Mouse (Mus musculus) lung, postnatal 25 days (tissue): ENCODE data around the gene Fbxl20.

Source experiments
- DNase-seq: peaks from one replicate; pipeline ENCODE4 v3.0.0; 2022; ENCODE audit warnings: low spot score

Fbxl20 gene

DNA sequence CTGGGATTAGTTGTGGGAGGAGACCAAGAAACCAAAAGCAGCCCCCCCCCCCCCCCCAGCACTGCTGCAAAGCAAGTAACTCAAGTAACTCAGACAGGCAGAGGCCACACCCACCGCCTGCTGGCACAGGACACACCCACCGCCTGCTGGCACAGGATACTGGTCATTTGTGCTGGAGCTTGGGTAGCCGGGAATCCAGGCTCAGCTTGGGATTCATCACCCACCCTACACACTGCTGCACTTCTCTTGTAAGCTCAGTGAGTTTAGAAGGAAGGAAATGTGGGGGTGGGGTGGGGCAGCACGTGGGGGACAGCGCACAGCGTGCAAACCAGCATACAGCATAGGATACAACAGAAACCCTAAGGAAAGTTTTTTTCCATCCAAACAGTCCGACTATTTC lies 62.0 kb downstream of the Fbxl20 start:
- peak; percentile 43 for DNase-seq

DNA sequence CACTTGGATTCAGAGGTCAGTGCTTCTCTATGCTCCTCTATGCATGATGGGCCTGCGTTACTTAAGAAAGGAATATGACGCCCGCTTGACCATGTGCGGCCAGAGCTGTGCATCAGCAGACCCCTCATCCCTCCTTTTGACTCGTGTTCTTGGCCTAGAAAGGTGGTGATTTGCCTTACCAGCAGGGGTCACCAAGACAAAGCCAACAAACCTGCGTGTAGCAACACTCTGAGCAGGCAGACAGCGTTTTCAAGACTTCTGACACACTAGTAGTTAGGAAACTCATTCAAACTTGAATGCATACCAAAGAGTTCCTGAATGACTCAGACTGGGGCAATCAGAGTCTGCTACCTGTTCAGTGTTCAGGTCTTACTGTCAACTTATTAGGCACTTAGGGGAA lies 63.6 kb downstream of the Fbxl20 start:
- DNase-seq = no peak

- DNase-seq = no peak
These were observed 64.1 kb downstream of the Fbxl20 start for GRCm38 (mm10) chr11:98086141-98086540.

- no peak for DNase-seq
These were observed 67.5 kb downstream of the Fbxl20 start for GRCm38 (mm10) chr11:98082745-98083144.

- no peak for DNase-seq
These were observed 69.8 kb downstream of the Fbxl20 start for GRCm38 (mm10) chr11:98080450-98080849.

GRCm38 (mm10) chr11:98077086-98077485 lies 73.1 kb downstream of the Fbxl20 start:
- DNase-seq = no peak

DNA sequence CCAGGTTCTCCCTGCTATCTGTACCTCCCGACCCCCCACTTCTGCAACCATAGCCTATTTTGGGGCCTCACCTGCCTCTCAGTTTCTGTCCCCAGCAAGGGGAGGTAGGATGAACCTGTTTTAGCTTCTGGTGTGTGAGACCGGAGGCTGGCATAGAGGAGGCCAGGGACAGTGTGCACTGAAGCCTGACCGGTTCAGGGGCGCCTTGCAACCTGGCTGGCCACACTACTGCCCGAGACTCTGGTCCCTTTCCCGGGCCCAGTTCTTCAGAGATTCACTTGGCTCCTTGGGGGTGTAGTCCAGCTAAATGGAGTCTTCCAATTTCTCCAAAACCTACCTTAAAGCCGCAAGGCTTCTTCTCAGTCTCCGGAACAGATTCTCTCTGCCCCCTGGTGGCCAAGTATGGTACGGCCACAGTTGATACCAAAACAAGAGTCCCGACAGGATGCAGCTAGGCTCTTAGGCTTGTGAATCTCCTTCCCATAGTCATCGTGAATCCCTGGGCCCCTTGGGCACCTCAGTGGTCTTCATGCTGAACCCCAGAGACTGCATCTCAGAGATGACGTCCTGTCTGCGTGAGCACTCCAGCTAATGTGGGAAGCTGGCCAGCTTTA lies 74.9 kb downstream of the Fbxl20 start:
- peak; percentile 83 for DNase-seq

DNA sequence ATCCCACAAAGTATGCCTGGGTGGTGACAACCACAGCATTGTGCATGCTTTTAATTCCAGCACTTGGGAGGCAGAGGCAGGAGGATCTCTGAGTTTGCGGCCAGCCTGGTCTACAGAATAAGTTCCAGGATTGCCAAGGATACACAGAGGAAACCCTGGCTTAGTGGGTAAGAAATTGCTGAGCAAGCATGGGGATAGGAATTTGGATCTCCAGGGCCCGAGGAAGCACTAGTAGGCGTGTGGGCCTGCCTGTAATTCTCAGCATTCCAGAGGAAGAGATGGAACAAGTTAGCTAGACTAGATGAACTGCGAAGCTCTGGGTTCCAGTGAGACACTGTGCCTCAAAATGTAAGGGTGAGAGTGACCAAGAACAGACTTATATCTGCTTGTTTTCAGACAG lies 76.8 kb downstream of the Fbxl20 start:
- no peak for DNase-seq

GRCm38 (mm10) chr11:98067255-98067654 lies 82.9 kb downstream of the Fbxl20 start:
- DNase-seq = no peak

DNA sequence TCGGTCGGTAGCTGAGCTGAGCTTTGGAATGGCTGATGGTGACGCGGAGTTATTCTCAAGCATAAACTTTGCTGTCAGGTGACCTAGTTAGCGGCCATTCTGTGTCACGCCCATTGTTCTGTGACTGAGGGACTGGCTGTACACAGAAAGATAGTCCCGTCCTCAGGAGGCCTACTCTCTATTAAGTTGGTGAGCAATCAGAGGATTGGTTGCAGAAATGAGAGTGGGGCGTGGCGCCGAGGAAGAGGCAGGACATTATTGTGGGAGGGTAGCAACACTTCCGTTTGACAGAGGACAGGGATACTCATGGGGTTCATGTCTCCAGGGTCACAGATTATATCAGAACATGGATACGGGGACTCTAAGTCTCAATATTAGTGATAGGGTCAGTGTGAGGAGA lies 84.0 kb downstream of the Fbxl20 start:
- DNase-seq = no peak

- peak; percentile 58 for DNase-seq
These were observed 88.2 kb downstream of the Fbxl20 start for GRCm38 (mm10) chr11:98061904-98062562.

GRCm38 (mm10) chr11:98061441-98061840 lies 88.8 kb downstream of the Fbxl20 start:
- no peak for DNase-seq

DNA sequence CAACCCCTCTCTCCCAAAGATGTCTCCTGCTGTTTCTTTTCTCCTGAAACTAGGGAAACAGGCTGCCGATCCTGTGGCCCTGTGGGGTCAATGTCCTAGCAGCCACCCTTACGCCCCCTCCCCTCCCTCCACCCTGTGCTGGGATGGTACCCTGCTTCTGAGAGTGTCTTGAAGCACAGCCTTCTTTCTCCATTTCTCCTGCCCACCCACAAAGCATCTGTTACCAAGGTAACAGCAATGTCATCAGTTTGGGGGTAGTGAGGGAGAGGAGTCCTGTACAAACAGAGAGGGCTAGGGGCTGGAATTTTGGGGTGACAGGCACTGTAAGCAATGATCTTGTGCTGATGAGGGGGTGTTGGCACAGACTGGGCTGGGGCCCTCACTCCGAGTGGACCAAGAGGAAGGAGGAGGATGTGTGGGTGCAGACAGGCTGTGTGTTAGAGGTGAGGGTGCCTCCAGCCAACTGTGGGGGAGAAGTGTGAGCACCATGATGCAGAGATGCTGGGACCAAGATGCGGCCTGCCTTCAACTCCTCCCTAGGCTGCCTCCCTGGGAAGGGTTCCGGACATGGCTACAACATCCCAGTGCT lies 90.0 kb downstream of the Fbxl20 start:
- no peak for DNase-seq

GRCm38 (mm10) chr11:98059662-98060061 lies 90.5 kb downstream of the Fbxl20 start:
- no peak for DNase-seq

- no peak for DNase-seq
These were observed 92.2 kb downstream of the Fbxl20 start for GRCm38 (mm10) chr11:98057998-98058397.

DNA sequence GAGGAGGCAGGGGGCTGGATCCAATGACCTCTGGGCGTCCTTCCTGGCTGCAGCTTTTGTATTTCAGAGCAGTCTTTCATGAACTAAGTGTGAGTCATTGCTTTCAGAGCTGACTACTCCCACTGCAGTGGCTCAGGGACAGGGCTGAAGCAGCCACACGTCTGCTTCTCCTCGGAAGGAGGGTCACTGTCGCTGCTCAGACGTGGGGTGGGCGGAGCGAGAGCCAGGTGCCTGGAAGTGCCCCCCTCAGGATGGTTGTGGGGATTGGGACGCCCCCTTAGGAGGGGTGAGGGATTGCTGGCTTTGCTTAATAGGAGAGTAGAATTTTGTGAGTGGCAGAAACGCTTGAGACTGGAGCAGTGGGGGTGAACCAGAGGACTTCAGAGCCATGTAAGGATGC lies 92.7 kb downstream of the Fbxl20 start:
- no peak for DNase-seq

DNA sequence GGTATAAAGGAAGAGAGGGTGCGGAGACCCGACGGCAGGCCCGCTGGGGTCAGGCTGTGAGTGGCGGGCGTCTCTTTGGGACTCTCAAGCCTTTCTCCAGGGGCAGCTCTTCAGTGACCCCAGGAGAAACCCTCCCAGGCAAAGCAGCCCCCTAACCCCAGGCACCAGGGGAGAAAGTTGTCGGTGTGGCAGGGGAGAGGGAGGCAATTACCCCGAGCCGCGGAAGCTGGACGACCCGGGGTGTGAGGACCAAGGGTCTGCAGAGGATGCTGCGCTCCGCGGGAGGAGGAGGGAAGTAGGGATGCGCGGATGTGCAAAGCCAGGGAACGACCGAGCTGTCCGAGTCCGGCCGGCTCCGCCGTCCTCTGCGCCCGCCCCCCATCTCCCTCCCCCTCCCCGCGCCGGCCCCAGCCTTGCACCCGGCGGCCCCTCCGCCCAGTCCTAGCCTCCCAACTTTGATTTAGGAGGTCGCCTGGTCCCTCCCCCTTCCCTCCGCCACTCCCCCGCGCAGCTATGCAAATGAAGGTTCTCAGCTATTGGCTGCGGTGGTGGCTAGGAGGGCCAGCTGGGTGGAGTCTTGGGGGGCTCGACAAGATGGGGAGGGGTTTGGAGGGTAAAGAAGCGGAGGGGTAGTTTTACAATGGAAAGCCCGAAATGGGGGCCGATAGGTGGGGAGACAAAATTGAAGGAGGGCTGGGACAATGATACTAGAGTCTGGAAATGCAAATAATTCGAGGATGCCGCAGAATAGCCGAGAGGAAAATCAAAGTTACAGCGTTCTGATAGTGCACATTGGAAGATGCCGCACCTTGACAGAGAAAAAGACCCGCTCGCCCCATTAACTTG lies 97.0 kb downstream of the Fbxl20 start, which contains the start of gene Stac2:
Gene Stac2, minus strand, starts transcription at position 474 of the 846 bp plus-strand sequence.
- DNase-seq = peak; percentile 65

DNA sequence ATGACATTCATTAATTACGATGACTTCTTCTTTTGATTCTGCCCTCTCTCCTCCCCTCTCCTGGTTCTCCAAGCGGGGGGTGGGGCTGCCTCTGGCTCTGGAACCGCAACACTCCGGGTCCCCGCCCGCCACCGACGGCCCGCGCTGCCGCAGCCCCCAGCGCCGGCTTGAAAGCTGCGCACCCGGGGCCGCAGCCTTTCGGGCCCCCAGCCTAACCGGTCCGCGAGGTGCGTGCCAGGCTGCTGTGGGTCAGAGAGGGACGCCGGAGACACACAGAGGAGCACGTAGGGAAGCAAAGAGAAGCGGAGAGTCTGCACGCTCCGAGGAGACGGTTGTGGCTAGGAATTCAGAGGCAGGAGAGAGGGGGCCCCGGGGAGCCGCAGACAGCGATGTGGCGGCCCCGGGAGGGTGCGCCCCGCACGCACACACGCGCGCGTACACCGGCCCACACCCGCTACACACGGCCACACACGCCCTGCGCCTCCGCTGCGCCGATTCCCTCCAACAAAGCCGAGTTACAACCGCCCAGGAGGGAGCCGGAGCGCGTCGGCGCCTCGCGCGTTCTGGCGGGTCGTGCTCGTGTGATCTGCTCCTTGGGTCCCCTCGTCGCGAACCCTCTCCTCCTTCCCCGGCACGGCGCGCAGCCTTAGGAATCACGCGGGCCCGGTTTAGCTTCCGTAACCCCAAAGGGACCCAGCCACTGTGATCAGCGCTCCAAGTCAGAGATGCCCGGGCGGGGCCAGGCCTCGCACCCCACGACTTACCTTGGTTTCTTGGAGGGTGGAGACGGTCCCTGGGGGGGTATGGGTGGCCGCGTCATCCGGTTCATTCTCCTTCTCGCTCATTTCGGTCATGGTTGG lies 97.8 kb downstream of the Fbxl20 start:
- DNase-seq = peak; percentile 26

DNA sequence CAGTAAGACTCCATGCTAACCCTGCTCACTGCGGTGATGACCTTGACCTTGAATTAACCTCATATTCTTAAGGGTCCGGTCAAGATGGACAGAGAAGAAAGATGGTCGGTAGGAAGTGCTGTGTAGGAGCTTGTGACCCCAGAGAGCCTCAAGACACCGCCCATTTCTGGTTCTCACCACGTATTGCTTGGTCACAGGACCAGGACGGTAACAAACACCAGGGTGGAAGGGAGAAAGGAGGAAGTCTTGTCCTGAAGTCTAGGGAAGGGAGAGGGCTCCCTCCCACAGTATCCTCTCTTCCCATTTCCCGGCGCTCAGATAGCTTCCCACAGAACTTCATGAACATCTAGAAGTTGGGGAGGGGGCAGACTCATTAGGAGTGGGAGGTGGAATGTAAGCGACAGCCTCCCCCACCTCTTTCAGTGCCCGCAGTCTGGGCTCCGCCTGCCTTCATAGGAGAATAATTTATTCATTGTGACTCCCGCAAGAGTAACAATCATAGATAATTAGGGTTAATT lies 98.5 kb downstream of the Fbxl20 start:
- peak; percentile 37 for DNase-seq

GRCm38 (mm10) chr11:98050940-98051339 lies 99.3 kb downstream of the Fbxl20 start:
- DNase-seq = no peak

- DNase-seq = no peak
These were observed 99.7 kb downstream of the Fbxl20 start for GRCm38 (mm10) chr11:98050520-98050815.
